Mouse (Mus musculus): ENCODE measurements around the gene Xpnpep1.

DNA sequence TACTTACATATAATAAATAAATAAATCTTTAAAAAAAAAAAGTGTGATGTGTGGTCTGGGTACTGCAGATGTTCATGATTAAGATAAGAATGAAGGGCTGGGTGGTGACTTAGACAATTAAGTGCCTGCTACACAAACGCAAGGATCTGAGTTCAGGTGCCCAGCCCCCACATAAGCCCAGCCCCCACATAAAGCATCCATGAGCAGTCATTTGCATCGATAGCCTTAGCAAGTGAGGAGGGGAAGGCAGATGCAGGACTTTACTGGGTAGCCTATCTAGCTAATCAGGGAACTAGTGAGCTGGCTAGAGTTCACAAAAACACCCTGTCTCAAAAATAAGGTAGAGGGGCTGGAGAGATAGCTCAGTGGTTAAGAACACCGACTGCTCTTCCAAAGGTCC is 29.4 kb upstream of the Xpnpep1 start:
- TF ChIP-seq POLR2A (IDR thresholded peaks at IDR 0.05; ENCODE audit: borderline replicate concordance, control insufficient read depth, low read depth, low read length) = no peak
- no peak for TF ChIP-seq CTCF (IDR thresholded peaks at IDR 0.05; ENCODE audit: control insufficient read depth, insufficient read depth, low read length)

Measured in bone marrow, adult 2 months (tissue).